Mouse (Mus musculus) spleen, adult 18-20 months (tissue): Measurements from ENCODE around the gene Camp.
"Not testable (repeated sequence)": the region's sequence is repeated elsewhere in the genome, so short reads cannot be mapped to it uniquely, and the experiment has no call there.

Source experiments
- DNase-seq, 2 experiments: peaks; one replicate each; pipeline ENCODE4 v3.0.0; 2022; ENCODE audit warnings: mixed read lengths in 2 of 2

The Camp gene

GRCm38 (mm10) chr9:109833088-109833412, 16.4 kb downstream of the Camp start:
- no peak for DNase-seq

- peak; percentile 68 to 87 for DNase-seq
Observed at GRCm38 (mm10) chr9:109832391-109833087, 16.9 kb downstream of the Camp start, which contains the start of gene Nme6. Nme6 (plus strand) TSS chr9:109832749.

- no peak for DNase-seq
Observed at GRCm38 (mm10) chr9:109826181-109826580, 23.2 kb downstream of the Camp start.

- no peak for DNase-seq
Observed at GRCm38 (mm10) chr9:109825739-109826138, 23.7 kb downstream of the Camp start.

- no peak for DNase-seq
Observed at GRCm38 (mm10) chr9:109816341-109816740, 33.1 kb downstream of the Camp start.

- DNase-seq: no peak
Observed at GRCm38 (mm10) chr9:109813424-109813823, 36.0 kb downstream of the Camp start.

- no peak for DNase-seq
Observed at GRCm38 (mm10) chr9:109811980-109812379, 37.4 kb downstream of the Camp start, which contains the start of gene Spink8. Spink8 (plus strand) TSS chr9:109812280.

- DNase-seq: no peak
Observed at GRCm38 (mm10) chr9:109807898-109808297, 41.5 kb downstream of the Camp start.

GRCm38 (mm10) chr9:109806695-109807293, 42.6 kb downstream of the Camp start:
- DNase-seq: no peak

- DNase-seq: no peak
Observed at GRCm38 (mm10) chr9:109806260-109806659, 43.2 kb downstream of the Camp start.

GRCm38 (mm10) chr9:109805596-109805995, 43.8 kb downstream of the Camp start:
- DNase-seq: not testable (repeated sequence)

GRCm38 (mm10) chr9:109798051-109798450, 51.4 kb downstream of the Camp start:
- peak in 1 of 2 experiments; percentile 1 for DNase-seq
